ENCODE assay signal across 8 mouse cellular contexts in the genomic region with DNA sequence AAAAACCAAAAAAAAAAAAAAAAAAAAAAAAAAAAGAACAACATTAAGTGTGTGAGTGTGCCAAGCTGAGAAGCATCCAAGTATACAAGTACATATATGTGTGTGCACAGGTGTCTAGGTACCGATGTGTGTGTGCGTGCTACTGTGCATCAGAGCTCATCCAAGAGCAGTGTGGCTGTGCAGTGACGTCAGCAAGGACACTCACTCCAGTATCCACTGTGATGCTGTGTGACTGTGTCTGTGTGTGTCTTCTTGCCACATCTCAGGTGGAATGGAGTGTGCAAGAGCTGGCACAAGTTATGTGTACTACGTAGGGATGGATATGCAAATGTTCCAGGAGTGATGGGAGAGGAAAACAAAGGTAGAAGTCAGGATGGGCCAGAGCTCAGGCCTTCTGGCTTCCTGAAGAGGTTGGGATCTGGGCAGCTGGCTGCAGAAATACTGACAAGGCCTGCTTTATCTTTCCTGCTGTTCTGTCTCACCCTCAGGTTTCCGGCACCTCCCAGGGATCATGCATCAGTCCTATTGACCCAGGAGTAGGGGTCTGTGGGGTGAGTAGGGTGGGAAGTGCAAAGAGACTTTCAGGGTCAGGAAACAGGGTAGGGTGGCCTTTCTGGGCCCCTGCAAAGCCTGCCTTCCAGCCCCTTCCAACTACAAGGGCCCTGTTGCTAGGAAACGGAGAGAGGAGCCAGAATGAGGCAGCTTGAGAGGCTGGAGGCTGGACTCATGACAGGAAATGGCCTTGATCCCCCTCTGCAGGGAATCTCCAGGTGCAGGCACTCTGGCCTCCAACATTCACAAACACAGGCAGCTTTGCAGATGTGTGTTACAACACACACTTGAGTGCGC. TPM values are rescaled to one million over a fixed set of nuclear protein-coding genes. Genes with fewer than 3 reads are reported as not detected.
DNase-seq lines count a peak whose midpoint lies in the region; ATAC-seq and TF ChIP-seq lines count a peak whose summit lies in the region.

No protein-coding gene starts in this region.

- ATAC-seq in frontal cortex, adult (ENCODE audit: low TSS enrichment) = no peak
- ATAC-seq in hindbrain, postnatal 0 days = peak; percentile 84
- peak; percentile 47; the same call in 1 of the 2 replicates for ATAC-seq in neural tube, embryonic 13.5 days (ENCODE audit: low read depth)

- H3K4me1 ChIP-seq in hindbrain, postnatal 0 days (ENCODE audit: insufficient read depth, low read length) = peaks cover 5% of the 10 kb centered on the region; the same call in 1 of the 2 replicates
- H3K4me1 ChIP-seq in neural tube, embryonic 13.5 days (replicated peaks) = peaks cover 21% of the 10 kb centered on the region

- H3K4me2 ChIP-seq in hindbrain, postnatal 0 days (ENCODE audit: low read depth, low read length) = no peak overlapping the region
- no peak overlapping the region for H3K4me2 ChIP-seq in neural tube, embryonic 13.5 days

- 44% methylated on average over 7 of the region's 7 CpGs for WGBS in hindbrain, postnatal 0 days
- 49% methylated on average over 6 of the region's 7 CpGs for WGBS in neural tube, embryonic 13.5 days

- H3K27ac ChIP-seq in hindbrain, postnatal 0 days = peak overlapping the region; percentile 67
- H3K27ac ChIP-seq in neural tube, embryonic 13.5 days (replicated peaks) = peak overlapping the region; percentile 72

- no peak overlapping the region for H3K9ac ChIP-seq in hindbrain, postnatal 0 days (replicated peaks; ENCODE audit: low read length)
- 0 out of 2 replicates have a peak overlapping the region, but pooled peaks have one; percentile 8 for H3K9ac ChIP-seq in neural tube, embryonic 13.5 days

- H3K9me3 ChIP-seq in hindbrain, postnatal 0 days (ENCODE audit: low read length) = no peaks in the 10 kb centered on the region
- no peaks in the 10 kb centered on the region for H3K9me3 ChIP-seq in neural tube, embryonic 13.5 days

- peak; percentile 37 to 43 for DNase-seq in frontal cortex, postnatal 10 days (ENCODE audit: low spot score in 2 of 2)
- DNase-seq in ovary, postnatal 36 days (ENCODE audit: low spot score) = peak; percentile 39
- DNase-seq in ovary, postnatal 10 days (ENCODE audit: low spot score) = no peak
- peak; percentile 83 for DNase-seq in hindbrain, postnatal 0 days (ENCODE audit: low spot score)
- no peak for DNase-seq in urinary bladder, postnatal 25 days (ENCODE audit: low spot score)
- no peak for DNase-seq in gastrocnemius, adult 18-20 months (ENCODE audit: low spot score)

- H3K36me3 ChIP-seq in hindbrain, postnatal 0 days (ENCODE audit: insufficient read depth, low read length) = no peaks in the 10 kb centered on the region
- no peaks in the 10 kb centered on the region for H3K36me3 ChIP-seq in neural tube, embryonic 13.5 days

- no peak for TF ChIP-seq CTCF in hindbrain, postnatal 0 days (IDR thresholded peaks at IDR 0.05; ENCODE audit: low read depth)

- H3K27me3 ChIP-seq in hindbrain, postnatal 0 days (ENCODE audit: insufficient read depth, low read length) = no peaks in the 10 kb centered on the region
- no peaks in the 10 kb centered on the region for H3K27me3 ChIP-seq in neural tube, embryonic 13.5 days

- H3K4me3 ChIP-seq in hindbrain, postnatal 0 days (ENCODE audit: low read length) = no peak overlapping the region
- no peak overlapping the region for H3K4me3 ChIP-seq in neural tube, embryonic 13.5 days

RNA-seq across cellular contexts. Expression of a gene that starts 10.0 kb away (rescaled TPM):
- total RNA-seq in hindbrain, postnatal 0 days (2014; rRNA removed) = 0.07 and 0.73 TPM in 2 replicates
- 0.19 and 0.39 TPM in 2 replicates for polyA plus RNA-seq in hindbrain, postnatal 0 days (2015; fragmentation: Nextera tagmentation; extraction: Ambion mirVana)
- polyA plus RNA-seq in neural tube, embryonic 13.5 days (2015; fragmentation: Nextera tagmentation; extraction: Ambion mirVana) = not detected in 2 replicates
- total RNA-seq in gastrocnemius, adult 18-20 months (2021) = under 1 TPM; 0.09 to 0.14 TPM

RNA-seq across cellular contexts. Expression of a gene that starts 27.2 kb away (rescaled TPM):
- total RNA-seq in hindbrain, postnatal 0 days (2014; rRNA removed) = 88.2 and 106 TPM in 2 replicates
- 9.7 and 10.8 TPM in 2 replicates for polyA plus RNA-seq in hindbrain, postnatal 0 days (2015; fragmentation: Nextera tagmentation; extraction: Ambion mirVana)
- 9.4 and 9.9 TPM in 2 replicates for polyA plus RNA-seq in neural tube, embryonic 13.5 days (2015; fragmentation: Nextera tagmentation; extraction: Ambion mirVana)
- total RNA-seq in gastrocnemius, adult 18-20 months (2021) = 10 to 100 TPM; 40.6 to 41.6 TPM

Comparison
In these comparisons a context has a peak if more than half of its experiments do, and no peak if none do; other contexts are left out.
1. DNase-seq: peak in frontal cortex, postnatal 10 days (2 of 2), ovary, postnatal 36 days (single experiment) and hindbrain, postnatal 0 days (single experiment); none in ovary, postnatal 10 days (single experiment), urinary bladder, postnatal 25 days (single experiment) and gastrocnemius, adult 18-20 months (single experiment).